Mouse (Mus musculus) midbrain, embryonic 14.5 days (tissue): ENCODE measurements around the gene Abhd17a. TPM values are rescaled to one million over a fixed set of nuclear protein-coding genes. Genes with fewer than 3 reads are reported as not detected.

Experiments
- ATAC-seq: fragments of 200-750 bp; cut with Nextera tagmentation; 2 replicates; pipeline ENCODE4 v1.8.0; 2017; ENCODE audit warnings: moderate number of reproducible peaks, moderate library complexity; ENCODE audit not compliant: low FRiP score, low TSS enrichment
- DNase-seq: peaks from one replicate; pipeline ENCODE4 v3.0.0-alpha.2; 2015
- H3K27ac ChIP-seq: fragments of 300-500 bp; sonication (generic); replicated peaks from 2 replicates; pipeline ENCODE4 v1.5.1; 2014; ENCODE audit warnings: mild to moderate bottlenecking, low read depth, low read length, moderate library complexity
- H3K27me3 ChIP-seq: fragments of 300-500 bp; sonication (generic); 2 replicates; pipeline ENCODE4 v1.6.1; 2014; ENCODE audit warnings: low read length, control low read depth, mixed read lengths; ENCODE audit not compliant: control insufficient read depth, insufficient read depth
- H3K36me3 ChIP-seq: fragments of 300-500 bp; sonication (generic); 2 replicates; pipeline ENCODE4 v1.6.1; 2014; ENCODE audit warnings: low read length, control low read depth; ENCODE audit not compliant: control insufficient read depth, insufficient read depth
- H3K4me1 ChIP-seq: fragments of 300-500 bp; sonication (generic); 2 replicates; pipeline ENCODE4 v1.6.1; 2014; ENCODE audit warnings: mild to moderate bottlenecking, antibody characterized with exemption, low read length, control low read depth; ENCODE audit not compliant: control insufficient read depth, insufficient read depth
- H3K4me2 ChIP-seq: fragments of 300-500 bp; sonication (generic); 2 replicates; pipeline ENCODE4 v1.6.1; 2014; ENCODE audit warnings: mild to moderate bottlenecking, low read length, moderate library complexity
- H3K4me3 ChIP-seq: fragments of 300-500 bp; sonication (generic); replicated peaks from 2 replicates; pipeline ENCODE4 v1.5.1; 2014; ENCODE audit warnings: low read depth, low read length
- H3K9ac ChIP-seq: fragments of 300-500 bp; sonication (generic); replicated peaks from 2 replicates; pipeline ENCODE4 v1.6.1; 2014; ENCODE audit warnings: mild to moderate bottlenecking, low read length, moderate library complexity
- H3K9me3 ChIP-seq: fragments of 300-500 bp; sonication (generic); 2 replicates; pipeline ENCODE4 v1.6.1; 2016; ENCODE audit warnings: low read length, control low read depth, mixed read lengths; ENCODE audit not compliant: control insufficient read depth
- WGBS: fragments of 180-500 bp; shearing (Covaris S2); extraction: QIAGEN DNeasy Blood & Tissue Kit; methylation state at CpG from one replicate; pipeline ENCODE4 v1.1.7; 2014; 5-methylcytosine and 5-hydroxymethylcytosine counted together
- polyA plus RNA-seq: library from polyadenylated mRNA; unstranded; fragments of >200 nt; fragmentation: Nextera tagmentation; extraction: Ambion mirVana; gene quantifications from 2 replicates; pipeline ENCODE4 v1.2.1, GENCODE M21; 2014

Gene Abhd17a
- polyA plus RNA-seq, 1 experiment from 2014 or later = 128 TPM

- no peak for DNase-seq
- H3K4me1 ChIP-seq = no peaks in the 10 kb centered on the region
- WGBS = 65% methylated on average over 9 of the region's 9 CpGs
- H3K36me3 ChIP-seq = peaks cover 32% of the 10 kb centered on the region
- no peak overlapping the region for H3K27ac ChIP-seq
- ATAC-seq = no peak
- H3K4me3 ChIP-seq = no peak overlapping the region
- no peaks in the 10 kb centered on the region for H3K9me3 ChIP-seq
- H3K9ac ChIP-seq = no peak overlapping the region
- H3K27me3 ChIP-seq = no peaks in the 10 kb centered on the region
- H3K4me2 ChIP-seq = no peak overlapping the region
Observed at GRCm38 (mm10) chr10:80552364-80552763, 37.8 kb downstream of the Abhd17a start.

GRCm38 (mm10) chr10:80549279-80549678, 40.9 kb downstream of the Abhd17a start:
- H3K4me2 ChIP-seq = no peak overlapping the region
- H3K4me3 ChIP-seq = no peak overlapping the region
- peaks cover 62% of the 10 kb centered on the region for H3K36me3 ChIP-seq
- H3K4me1 ChIP-seq = no peaks in the 10 kb centered on the region
- H3K9me3 ChIP-seq = no peaks in the 10 kb centered on the region
- H3K27ac ChIP-seq = no peak overlapping the region
- no peaks in the 10 kb centered on the region for H3K27me3 ChIP-seq
- 91% methylated on average over 21 of the region's 21 CpGs for WGBS
- ATAC-seq (no peak), DNase-seq (no peak)
- no peak overlapping the region for H3K9ac ChIP-seq

DNA sequence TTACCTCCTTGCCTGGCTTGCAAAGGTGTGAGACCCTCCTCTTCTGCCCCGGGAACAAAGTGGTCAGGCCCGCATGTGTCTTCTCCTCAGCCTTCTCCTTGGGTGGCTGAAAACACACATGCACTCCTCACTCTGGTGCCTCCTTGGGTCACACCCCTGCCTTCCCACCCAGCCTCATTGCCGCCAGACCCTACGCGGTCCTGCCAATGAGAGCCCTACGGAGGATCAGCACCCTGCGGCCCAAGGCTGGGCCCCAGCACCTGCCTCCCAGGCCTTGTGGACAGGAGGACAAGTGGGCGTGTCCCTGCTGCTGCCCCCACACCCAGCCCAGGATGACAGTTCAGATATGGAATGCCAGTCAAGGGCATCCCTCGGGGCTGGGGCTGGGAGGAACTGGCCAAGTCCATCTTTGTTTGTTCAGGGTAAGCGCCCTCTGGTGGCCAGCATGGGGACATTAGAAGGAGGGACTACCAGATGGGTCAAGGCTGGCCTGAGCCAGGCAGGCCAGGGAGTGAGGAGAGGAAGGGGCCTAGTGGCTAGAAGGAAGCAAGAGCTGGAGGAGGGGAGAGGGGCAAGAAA, 41.6 kb downstream of the Abhd17a start:
- Histone ChIP-seq H3K9ac (no peak overlapping the region), H3K27me3 (no peaks in the 10 kb centered on the region), H3K4me3 (no peak overlapping the region), H3K4me2 (no peak overlapping the region), H3K4me1 (no peaks in the 10 kb centered on the region), H3K36me3 (peaks cover 70% of the 10 kb centered on the region), H3K9me3 (no peaks in the 10 kb centered on the region), H3K27ac (no peak overlapping the region)
- WGBS = 75% methylated on average over 10 of the region's 10 CpGs
- DNase-seq (peak; percentile 83), ATAC-seq (peak; percentile 57; the same call in 1 of the 2 replicates)

DNA sequence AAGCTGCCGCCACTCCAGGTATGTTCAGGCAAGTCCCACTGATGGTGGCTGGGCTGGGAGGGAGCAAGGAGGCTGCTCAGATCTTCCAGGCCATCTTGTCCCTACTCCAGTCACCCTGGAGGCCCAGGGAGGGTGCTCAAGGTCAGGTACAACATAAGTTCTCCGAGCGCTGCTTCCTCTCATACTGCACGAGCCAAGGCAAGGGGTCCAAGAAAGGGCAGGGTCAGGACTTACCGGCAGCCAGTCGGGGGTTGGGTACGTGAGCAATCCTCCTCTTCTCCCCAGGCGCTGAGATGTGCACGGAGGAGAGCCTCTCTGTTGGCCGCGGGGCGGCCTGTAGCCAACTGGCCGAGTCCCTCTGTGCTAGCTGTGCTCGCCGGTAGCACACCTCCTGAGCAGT, 42.6 kb downstream of the Abhd17a start:
- DNase-seq (no peak), ATAC-seq (no peak)
- no peak overlapping the region for H3K4me2 ChIP-seq
- no peak overlapping the region for H3K9ac ChIP-seq
- no peaks in the 10 kb centered on the region for H3K4me1 ChIP-seq
- H3K9me3 ChIP-seq = no peaks in the 10 kb centered on the region
- no peak overlapping the region for H3K27ac ChIP-seq
- H3K27me3 ChIP-seq = no peaks in the 10 kb centered on the region
- no peak overlapping the region for H3K4me3 ChIP-seq
- WGBS = 88% methylated on average over 15 of the region's 15 CpGs
- peaks cover 80% of the 10 kb centered on the region for H3K36me3 ChIP-seq

DNA sequence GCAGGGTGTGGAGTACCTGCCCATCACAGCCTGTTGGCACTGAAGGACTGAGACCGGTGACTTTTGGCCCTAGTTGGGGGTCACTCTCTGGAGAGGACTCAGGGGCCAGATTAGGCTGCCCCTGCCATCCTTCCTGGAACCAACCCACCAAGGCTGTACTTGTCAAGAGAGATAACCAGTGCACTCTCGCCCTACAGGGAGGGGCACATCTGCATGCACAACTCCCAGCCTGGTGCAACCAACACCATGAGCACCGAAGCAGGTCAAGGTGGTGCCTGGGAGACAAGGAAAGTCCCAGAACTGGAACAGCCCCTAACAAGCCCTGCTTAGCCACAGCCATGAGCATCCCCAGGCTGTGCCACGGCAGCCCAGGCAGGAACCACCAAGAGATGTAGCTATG, 43.2 kb downstream of the Abhd17a start:
- ATAC-seq (no peak), DNase-seq (no peak)
- H3K4me3 ChIP-seq = no peak overlapping the region
- peaks cover 86% of the 10 kb centered on the region for H3K36me3 ChIP-seq
- no peak overlapping the region for H3K27ac ChIP-seq
- WGBS = 94% methylated on average over 4 of the region's 4 CpGs
- H3K9ac ChIP-seq = no peak overlapping the region
- H3K4me2 ChIP-seq = no peak overlapping the region
- H3K9me3 ChIP-seq = no peaks in the 10 kb centered on the region
- no peaks in the 10 kb centered on the region for H3K4me1 ChIP-seq
- no peaks in the 10 kb centered on the region for H3K27me3 ChIP-seq

- H3K9ac ChIP-seq = no peak overlapping the region
- no peaks in the 10 kb centered on the region for H3K27me3 ChIP-seq
- DNase-seq (no peak), ATAC-seq (no peak)
- no peak overlapping the region for H3K4me2 ChIP-seq
- WGBS = 96% methylated on average over 8 of the region's 8 CpGs
- peaks cover 96% of the 10 kb centered on the region for H3K36me3 ChIP-seq
- H3K27ac ChIP-seq = no peak overlapping the region
- H3K4me1 ChIP-seq = no peaks in the 10 kb centered on the region
- no peaks in the 10 kb centered on the region for H3K9me3 ChIP-seq
- no peak overlapping the region for H3K4me3 ChIP-seq
Observed at GRCm38 (mm10) chr10:80545590-80545989, 44.6 kb downstream of the Abhd17a start.

- Histone ChIP-seq H3K9ac (no peak overlapping the region), H3K27me3 (peaks cover 4% of the 10 kb centered on the region; the same call in 1 of the 2 replicates), H3K4me3 (no peak overlapping the region), H3K36me3 (peaks cover 79% of the 10 kb centered on the region), H3K4me2 (no peak overlapping the region), H3K27ac (no peak overlapping the region), H3K9me3 (no peaks in the 10 kb centered on the region), H3K4me1 (no peaks in the 10 kb centered on the region)
- ATAC-seq = no peak
- no peak for DNase-seq
- 95% methylated on average over 14 of the region's 14 CpGs for WGBS
Observed at GRCm38 (mm10) chr10:80543873-80544272, 46.3 kb downstream of the Abhd17a start.

DNA sequence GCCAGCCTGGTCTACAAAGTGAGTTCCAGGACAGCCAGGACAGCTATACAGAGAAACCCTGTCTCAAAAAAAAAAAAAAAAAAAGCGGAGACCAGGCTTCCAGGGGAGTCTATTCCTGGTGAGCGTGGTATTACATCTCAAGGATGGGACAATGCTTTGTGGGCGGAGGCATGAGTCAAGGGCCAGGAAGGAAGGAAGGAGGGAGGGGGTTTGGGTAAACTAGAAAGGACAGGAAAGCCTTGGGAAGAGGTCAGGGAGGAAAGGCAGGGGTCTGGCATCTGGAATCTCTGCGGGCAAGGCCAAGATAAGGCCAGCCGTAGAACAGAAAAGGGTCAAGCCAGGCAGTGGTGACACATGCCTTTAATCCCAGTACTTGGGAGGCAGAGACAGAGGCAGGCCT, 50.6 kb downstream of the Abhd17a start:
- Histone ChIP-seq H3K4me2 (no peak overlapping the region), H3K9me3 (no peaks in the 10 kb centered on the region), H3K4me3 (no peak overlapping the region), H3K27me3 (peaks cover 7% of the 10 kb centered on the region; the same call in 1 of the 2 replicates), H3K9ac (no peak overlapping the region), H3K4me1 (no peaks in the 10 kb centered on the region), H3K27ac (no peak overlapping the region), H3K36me3 (peaks cover 38% of the 10 kb centered on the region)
- DNase-seq (no peak), ATAC-seq (no peak)
- WGBS = 48% methylated on average over 5 of the region's 5 CpGs

- H3K4me2 ChIP-seq = peak within 1 kb of the TSS; percentile 22; the same call in 1 of the 2 replicates
- no peaks in the 10 kb centered on the region for H3K4me1 ChIP-seq
- peak; percentile 59; the same call in 1 of the 2 replicates for ATAC-seq
- H3K9ac ChIP-seq = no peak within 1 kb of the TSS
- peaks cover 7% of the 10 kb centered on the region; the same call in 1 of the 2 replicates for H3K27me3 ChIP-seq
- H3K36me3 ChIP-seq = peaks cover 32% of the 10 kb centered on the region
- no peak within 1 kb of the TSS for H3K27ac ChIP-seq
- no peaks in the 10 kb centered on the region for H3K9me3 ChIP-seq
- H3K4me3 ChIP-seq = no peak within 1 kb of the TSS
- peak; percentile 42 for DNase-seq
- WGBS = 2% methylated on average over 30 of the region's 30 CpGs
Observed at GRCm38 (mm10) chr10:80538710-80539394, 51.3 kb downstream of the Abhd17a start, which contains the start of gene Atp8b3. Gene Atp8b3, minus strand, starts transcription at chr10:80539124.
